ENCODE assay signal across 12 mouse cellular contexts in the genomic region with DNA sequence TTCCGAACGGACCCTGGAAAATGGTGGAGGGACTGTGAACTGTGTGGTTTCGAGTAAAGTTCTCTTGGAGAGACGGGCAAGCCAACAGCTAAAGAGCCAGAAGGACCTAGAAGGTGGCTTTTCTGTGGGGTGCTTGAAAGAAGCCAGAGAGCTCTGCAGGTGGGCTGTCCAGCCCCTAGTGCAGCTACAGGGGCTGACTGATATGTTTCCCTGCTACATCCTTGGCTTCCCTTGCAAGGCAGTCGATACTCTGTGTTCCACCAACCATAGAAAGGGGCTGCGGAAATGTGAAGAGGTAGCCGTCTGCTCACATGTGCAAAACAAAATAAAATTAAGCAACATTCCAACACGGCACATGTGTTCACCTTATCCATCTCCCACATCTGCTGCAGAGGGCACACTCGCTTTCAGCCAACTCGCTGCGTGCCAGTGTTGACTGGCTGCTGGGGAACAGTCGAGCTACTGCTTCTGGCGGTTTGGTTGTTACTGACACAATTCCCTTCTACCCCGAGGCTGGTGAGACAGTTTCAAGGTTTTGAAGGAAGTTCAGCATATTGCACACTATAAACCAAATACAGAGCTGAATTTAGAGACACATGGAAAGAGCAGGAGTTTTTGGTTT.
DNase-seq lines count a peak whose midpoint lies in the region; ATAC-seq and TF ChIP-seq lines count a peak whose summit lies in the region.
"Had no signal": no experiment of that assay in that cellular context is flagged by ENCODE, and none has a peak within 500 bp of the region (broad histone marks: within the 10 kb centered on the region; RNA-seq: fewer than 3 reads in every experiment).

No protein-coding gene starts in this region.

- no peaks in the 10 kb centered on the region for H3K4me1 ChIP-seq in forebrain, postnatal 0 days (ENCODE audit: insufficient read depth)
- peaks cover 6% of the 10 kb centered on the region for H3K4me1 ChIP-seq in midbrain, embryonic 11.5 days (ENCODE audit: control insufficient read depth, insufficient read depth, low read length)
- H3K4me1 ChIP-seq: lung, embryonic 15.5 days had no signal

- WGBS in forebrain, postnatal 0 days = 44% methylated on average over 14 of the region's 14 CpGs
- 71% methylated on average over 14 of the region's 14 CpGs for WGBS in midbrain, embryonic 11.5 days

- no peak for TF ChIP-seq CTCF in forebrain, postnatal 0 days (IDR thresholded peaks at IDR 0.05; ENCODE audit: low read depth)

- no peaks in the 10 kb centered on the region for H3K27me3 ChIP-seq in forebrain, postnatal 0 days (ENCODE audit: insufficient read depth, low read length)
- no peaks in the 10 kb centered on the region for H3K27me3 ChIP-seq in midbrain, embryonic 11.5 days (ENCODE audit: control insufficient read depth, insufficient read depth, low read length)
- H3K27me3 ChIP-seq: lung, embryonic 15.5 days had no signal

- no peak overlapping the region for H3K9ac ChIP-seq in forebrain, postnatal 0 days
- H3K9ac ChIP-seq in midbrain, embryonic 11.5 days (ENCODE audit: low read length) = 0 out of 2 replicates have a peak overlapping the region, but pooled peaks have one; percentile 16
- H3K9ac ChIP-seq: lung, embryonic 15.5 days had no signal

- peak; percentile 40; the same call in 1 of the 2 replicates for ATAC-seq in forebrain, postnatal 0 days
- peak; percentile 34 for ATAC-seq in midbrain, embryonic 11.5 days (ENCODE audit: low FRiP score)

- H3K27ac ChIP-seq in forebrain, postnatal 0 days (ENCODE audit: low read depth, low read length) = no peak overlapping the region
- peak overlapping the region; percentile 61 for H3K27ac ChIP-seq in midbrain, embryonic 11.5 days (ENCODE audit: low read depth, low read length)
- H3K27ac ChIP-seq: lung, embryonic 15.5 days had no signal

- H3K9me3 ChIP-seq in forebrain, postnatal 0 days (ENCODE audit: low read length) = no peaks in the 10 kb centered on the region
- H3K9me3 ChIP-seq in midbrain, embryonic 11.5 days (ENCODE audit: control insufficient read depth, low read length) = no peaks in the 10 kb centered on the region
- H3K9me3 ChIP-seq: lung, embryonic 15.5 days had no signal

- peak overlapping the region; percentile 29 for H3K4me2 ChIP-seq in forebrain, postnatal 0 days (ENCODE audit: low read depth)
- no peak overlapping the region for H3K4me2 ChIP-seq in midbrain, embryonic 11.5 days
- H3K4me2 ChIP-seq: heart, embryonic 11.5 days; lung, embryonic 15.5 days had no signal

- no peaks in the 10 kb centered on the region for H3K36me3 ChIP-seq in forebrain, postnatal 0 days (ENCODE audit: insufficient read depth)
- H3K36me3 ChIP-seq in midbrain, embryonic 11.5 days (ENCODE audit: control insufficient read depth, insufficient read depth, low read length) = no peaks in the 10 kb centered on the region
- H3K36me3 ChIP-seq: lung, embryonic 15.5 days had no signal

- no peak overlapping the region for H3K4me3 ChIP-seq in forebrain, postnatal 0 days (ENCODE audit: low read depth, low read length)
- no peak overlapping the region for H3K4me3 ChIP-seq in midbrain, embryonic 11.5 days (ENCODE audit: low read depth, low read length)
- H3K4me3 ChIP-seq: lung, embryonic 15.5 days had no signal

- peak; percentile 5 for DNase-seq in testis, postnatal 14 days (ENCODE audit: low spot score)
- no peak for DNase-seq in testis, postnatal 10 days (ENCODE audit: low spot score)
- peak; percentile 23 for DNase-seq in forebrain, postnatal 0 days
- peak; percentile 89 for DNase-seq in midbrain, embryonic 11.5 days (ENCODE audit: low spot score, missing footprints)
- no peak for DNase-seq in adrenal gland, postnatal 36 days
- DNase-seq in kidney, adult 8-10 months = no peak
- DNase-seq in T-cell, adult 2 months (ENCODE audit: low spot score) = no peak
- DNase-seq: cerebellum, adult 9-11 months; gastrocnemius, postnatal 36 days; kidney, adult 9 months had no signal

Comparison
In these comparisons a context has a peak if more than half of its experiments do, and no peak if none do; other contexts are left out.
1. DNase-seq: peak in testis, postnatal 14 days (single experiment), forebrain, postnatal 0 days (single experiment) and midbrain, embryonic 11.5 days (single experiment); none in testis, postnatal 10 days (single experiment), adrenal gland, postnatal 36 days (0 of 2), kidney, adult 8-10 months (0 of 2) and T-cell, adult 2 months (single experiment).